Mouse (Mus musculus): Measurements from ENCODE around the gene Zic3.

Gene Zic3

GRCm38 (mm10) chrX:58022400-58022799 is at the start of gene Zic3:
Zic3 (plus strand) TSS chrX:58022700.
- no peak for DNase-seq (ENCODE audit: extremely low spot score)

DNA sequence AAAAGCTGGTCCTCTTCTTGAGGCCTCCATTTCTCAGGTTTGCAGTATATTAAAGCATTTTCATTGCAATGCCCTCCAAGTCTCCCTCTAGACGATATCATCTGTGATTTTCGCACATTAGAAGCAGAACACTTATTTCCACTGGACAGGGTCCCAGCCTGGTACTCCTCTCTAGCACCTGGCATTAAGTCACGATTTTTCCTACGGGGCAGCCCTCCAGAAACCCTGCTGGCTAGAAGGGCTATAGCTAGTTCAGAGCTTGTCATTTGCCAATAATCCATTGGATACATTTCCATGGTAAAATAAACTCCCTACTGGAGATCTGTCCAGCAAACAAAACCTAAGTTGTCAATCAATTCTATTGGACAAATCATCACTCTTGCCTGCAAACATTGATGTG is 40.1 kb upstream of the Zic3 start:
- DNase-seq (ENCODE audit: extremely low spot score) = no peak

DNA sequence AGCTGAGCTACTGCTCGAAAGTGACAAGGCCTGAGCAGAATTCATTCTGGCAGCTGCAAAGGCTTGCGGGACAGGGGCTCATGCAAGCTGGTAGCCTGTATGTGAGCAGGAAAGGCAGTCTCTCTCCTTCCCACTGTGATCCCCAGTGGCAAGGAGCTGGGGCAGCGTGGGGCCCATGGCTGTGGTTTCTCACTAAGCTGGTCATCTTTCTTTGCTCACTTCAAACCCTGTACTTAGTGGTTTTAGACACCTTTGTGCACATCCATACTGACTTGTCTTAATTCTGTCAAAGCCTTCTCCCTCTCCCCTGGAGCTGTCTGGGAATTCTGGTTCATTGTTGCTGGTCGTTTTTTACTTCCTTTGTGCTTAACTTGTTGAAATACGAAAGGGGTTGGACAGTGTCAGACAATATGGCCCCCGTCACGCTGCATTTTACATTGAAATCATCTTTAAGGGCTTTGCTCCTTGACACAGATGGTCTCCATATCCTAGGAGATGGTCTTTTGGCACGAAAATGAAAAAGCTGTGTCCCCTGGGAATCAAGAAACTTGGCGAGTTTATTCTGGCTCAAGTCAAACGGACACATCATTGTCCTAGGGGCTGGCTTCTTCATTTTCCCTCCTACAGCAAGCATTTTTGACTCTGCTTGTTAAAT is 34.9 kb upstream of the Zic3 start:
- peak; percentile 0 for DNase-seq (ENCODE audit: extremely low spot score)

- no peak for DNase-seq (ENCODE audit: extremely low spot score)
Measured at GRCm38 (mm10) chrX:58013391-58013790, 9.1 kb upstream of the Zic3 start.

GRCm38 (mm10) chrX:58014093-58014492 is 8.4 kb upstream of the Zic3 start:
- DNase-seq (ENCODE audit: extremely low spot score) = no peak

DNA sequence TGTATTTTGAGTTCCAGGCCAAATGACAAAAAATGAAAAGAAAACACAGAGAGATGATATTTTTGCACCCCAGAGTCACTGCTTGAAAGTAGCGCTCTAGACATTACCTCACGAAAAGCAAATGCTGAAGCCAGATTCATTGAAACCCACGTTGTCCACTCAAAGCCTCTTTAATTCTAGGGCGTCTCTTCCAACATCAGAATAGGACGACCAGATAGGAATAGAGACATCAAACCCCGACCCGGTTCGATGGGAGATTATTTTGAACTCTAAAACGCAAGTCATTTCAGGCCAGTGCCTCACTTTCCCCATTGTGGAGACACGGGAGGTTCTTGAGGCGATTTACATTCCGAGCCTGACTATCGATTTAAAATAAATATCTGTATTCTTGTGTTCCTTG is 7.7 kb upstream of the Zic3 start:
- DNase-seq (ENCODE audit: extremely low spot score) = no peak

DNA sequence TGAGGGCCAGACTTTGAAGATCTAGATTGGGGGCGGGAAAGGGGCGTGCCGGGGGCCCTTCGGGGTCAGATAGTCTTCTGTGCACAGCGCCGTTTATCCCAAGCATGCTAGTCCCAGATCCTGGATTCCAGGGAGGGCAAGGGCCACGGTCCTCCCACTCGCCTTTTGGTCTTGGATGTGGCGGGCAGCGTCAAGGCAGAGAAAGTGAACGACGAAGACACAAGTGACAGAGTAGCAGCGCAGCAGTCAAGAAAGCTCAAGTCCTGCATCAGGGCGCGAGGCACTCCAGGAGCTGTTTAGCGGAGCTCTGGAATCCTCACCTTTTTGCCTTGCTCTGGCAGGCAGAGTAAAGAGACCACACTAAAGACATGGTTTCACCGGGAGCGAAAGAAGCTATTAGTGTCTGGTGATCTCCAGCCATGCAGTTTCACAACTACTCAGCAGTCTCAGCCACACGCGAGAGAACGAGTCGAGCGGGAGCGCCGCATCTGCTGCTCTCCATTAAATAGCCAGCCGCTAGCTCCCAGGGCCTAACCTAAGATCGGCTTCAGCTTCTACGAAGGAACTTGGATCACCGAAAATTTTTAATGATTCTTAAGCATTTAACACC is 7.1 kb upstream of the Zic3 start:
- peak; percentile 42 for DNase-seq (ENCODE audit: extremely low spot score)

DNA sequence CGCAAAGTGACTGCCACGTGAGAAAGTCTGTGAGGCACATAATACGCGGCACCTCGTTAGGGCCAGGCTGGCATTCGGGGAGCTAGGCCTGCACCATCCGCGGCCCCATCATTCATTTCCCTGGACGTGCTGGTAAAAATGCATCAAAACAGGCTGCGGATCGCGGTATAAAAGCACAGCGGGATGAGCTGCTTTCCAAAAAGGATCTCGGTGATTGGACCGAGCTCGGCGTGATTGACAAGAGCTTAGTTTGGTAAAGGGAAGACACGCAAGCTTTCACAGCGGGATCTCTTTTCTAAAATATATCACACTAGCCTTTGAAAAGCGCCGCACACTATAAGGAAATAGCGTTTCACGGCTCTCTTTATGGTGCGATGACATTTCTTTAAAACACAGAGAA is 3.8 kb upstream of the Zic3 start:
- DNase-seq (ENCODE audit: extremely low spot score) = no peak

- DNase-seq (ENCODE audit: extremely low spot score) = peak; percentile 27
Measured at GRCm38 (mm10) chrX:58019257-58019953, 3.1 kb upstream of the Zic3 start.

DNA sequence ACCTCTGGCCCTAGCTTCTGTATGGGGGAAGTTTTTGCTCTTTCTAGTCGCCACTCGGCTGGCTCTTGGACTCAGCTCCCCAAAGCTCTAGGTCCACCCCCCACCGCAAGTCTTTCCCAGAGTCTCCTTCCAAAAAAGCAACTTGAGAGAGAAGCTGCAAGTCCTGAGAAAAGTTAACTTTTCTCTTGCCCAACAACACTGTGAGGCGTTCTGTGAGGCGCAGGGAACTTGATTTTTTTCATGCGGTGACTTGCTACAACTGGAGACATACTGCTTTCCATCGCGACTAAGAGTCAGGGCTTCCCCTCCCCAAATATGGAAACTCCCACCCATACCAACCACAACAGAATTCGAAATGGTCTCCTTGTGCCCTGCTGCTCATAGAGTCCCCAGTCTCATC is 5.1 kb downstream of the Zic3 start:
- no peak for DNase-seq (ENCODE audit: extremely low spot score)

DNA sequence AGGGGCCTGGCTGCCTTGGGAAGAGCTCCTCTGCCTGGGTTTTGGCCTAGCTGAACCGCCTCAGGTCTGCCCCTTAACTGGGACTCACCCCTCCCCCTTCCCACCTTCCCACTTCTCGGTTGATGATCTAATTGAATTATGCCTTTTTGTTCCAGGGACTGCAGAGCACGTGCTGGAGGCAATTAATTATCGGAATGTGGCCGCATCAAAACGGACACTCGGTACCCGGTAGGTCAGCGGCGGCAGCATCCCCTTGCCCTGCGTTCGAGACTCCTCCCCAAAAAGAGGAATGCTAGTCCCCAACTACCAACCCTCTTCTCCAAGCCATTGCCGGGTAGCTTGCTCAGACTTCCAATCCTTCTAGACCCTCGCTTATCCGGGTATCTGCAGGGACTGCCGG is 5.6 kb downstream of the Zic3 start:
- peak; percentile 25 for DNase-seq (ENCODE audit: extremely low spot score)

- no peak for DNase-seq (ENCODE audit: extremely low spot score)
Measured at GRCm38 (mm10) chrX:58028858-58029257, 6.4 kb downstream of the Zic3 start.

DNA sequence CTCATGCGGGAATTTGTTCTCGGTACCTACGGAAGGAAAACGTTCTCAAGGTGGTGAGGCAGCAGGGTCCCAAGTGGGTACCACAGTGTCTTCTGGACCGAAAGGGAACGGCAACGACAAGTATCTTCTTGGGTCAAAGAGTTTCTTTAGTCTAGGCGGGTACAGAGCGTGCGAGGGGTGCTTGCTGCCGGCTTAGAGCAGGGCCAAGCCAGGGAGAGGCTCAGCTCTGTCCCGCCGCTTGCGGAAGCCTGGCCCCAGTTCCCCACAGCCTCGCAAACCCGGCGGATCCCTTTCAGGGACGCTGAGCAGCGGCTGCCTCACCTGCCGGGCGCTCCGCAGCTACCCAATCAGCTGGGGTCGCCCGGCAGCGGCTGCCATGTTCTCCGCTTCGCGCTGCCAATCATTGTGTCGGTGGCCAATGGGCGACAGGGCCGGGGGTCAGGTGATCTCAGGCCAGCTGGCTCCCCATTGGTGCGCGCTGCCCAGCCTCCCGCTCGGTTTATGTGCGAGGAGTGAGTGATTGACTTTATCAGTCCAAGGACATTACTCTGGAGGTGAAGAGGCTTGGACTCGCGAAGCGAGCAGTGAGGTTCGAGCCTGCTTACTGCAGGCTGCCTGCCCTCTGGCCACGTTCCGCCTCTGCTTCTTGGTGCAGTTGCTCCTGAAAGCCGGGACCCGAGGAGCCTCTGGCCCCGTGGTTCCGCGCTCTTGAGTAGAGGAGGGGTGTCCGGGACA is 7.8 kb downstream of the Zic3 start:
- DNase-seq (ENCODE audit: extremely low spot score) = peak; percentile 74

- DNase-seq (ENCODE audit: extremely low spot score) = no peak
Measured at GRCm38 (mm10) chrX:58030835-58031670, 8.6 kb downstream of the Zic3 start.

DNA sequence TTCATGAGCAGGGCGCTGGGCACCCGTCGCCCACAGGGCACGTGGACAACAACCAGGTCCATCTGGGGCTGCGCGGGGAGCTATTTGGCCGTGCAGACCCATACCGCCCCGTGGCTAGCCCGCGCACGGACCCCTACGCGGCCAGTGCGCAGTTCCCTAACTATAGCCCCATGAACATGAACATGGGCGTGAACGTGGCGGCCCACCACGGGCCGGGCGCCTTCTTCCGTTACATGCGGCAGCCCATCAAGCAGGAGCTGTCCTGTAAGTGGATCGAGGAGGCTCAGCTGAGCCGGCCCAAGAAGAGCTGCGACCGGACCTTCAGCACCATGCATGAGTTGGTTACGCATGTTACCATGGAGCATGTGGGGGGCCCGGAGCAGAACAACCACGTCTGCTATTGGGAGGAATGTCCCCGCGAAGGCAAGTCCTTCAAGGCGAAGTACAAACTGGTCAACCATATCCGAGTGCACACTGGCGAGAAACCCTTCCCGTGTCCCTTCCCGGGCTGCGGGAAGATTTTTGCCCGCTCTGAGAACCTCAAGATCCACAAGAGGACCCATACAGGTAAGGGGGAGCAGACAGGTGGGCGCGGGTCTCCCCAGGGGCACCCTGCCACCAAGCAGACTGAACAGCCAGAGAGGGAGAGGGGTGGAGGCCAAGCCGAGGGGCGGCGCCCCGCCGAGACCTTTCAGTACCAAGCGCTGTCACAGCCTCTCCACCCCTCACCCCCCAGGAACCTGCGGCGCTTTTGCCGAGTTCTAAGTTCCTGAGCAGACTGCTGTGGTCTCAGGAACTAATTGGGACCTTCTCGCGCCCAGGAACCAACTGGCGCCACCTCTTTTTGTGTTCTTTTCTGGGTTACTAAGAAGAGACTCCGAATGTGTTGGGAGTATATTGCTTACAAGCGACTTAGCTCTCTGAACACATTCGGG is 9.4 kb downstream of the Zic3 start:
- peak; percentile 43 for DNase-seq (ENCODE audit: extremely low spot score)

GRCm38 (mm10) chrX:58032622-58033021 is 10.1 kb downstream of the Zic3 start:
- DNase-seq (ENCODE audit: extremely low spot score) = no peak

DNA sequence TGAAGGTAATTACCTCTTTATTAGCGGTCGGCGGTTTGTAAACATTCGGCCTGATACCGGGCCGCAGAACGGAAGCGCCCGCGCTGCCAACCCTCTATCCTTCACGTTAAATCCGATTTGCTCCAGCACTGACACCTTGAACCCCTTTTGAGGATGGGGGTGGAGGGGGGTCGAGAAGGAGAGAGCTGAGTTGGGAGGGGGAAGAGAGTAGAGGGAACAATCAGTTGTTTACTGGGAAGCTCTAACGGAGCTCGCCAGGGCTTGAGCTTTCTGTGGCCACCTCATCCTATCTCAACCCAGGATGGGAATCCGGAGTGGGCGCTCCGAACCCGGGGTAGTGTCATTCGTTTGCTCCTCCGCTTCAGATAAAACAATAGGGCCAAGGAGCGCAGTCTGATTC is 11.0 kb downstream of the Zic3 start:
- DNase-seq (ENCODE audit: extremely low spot score) = no peak

DNA sequence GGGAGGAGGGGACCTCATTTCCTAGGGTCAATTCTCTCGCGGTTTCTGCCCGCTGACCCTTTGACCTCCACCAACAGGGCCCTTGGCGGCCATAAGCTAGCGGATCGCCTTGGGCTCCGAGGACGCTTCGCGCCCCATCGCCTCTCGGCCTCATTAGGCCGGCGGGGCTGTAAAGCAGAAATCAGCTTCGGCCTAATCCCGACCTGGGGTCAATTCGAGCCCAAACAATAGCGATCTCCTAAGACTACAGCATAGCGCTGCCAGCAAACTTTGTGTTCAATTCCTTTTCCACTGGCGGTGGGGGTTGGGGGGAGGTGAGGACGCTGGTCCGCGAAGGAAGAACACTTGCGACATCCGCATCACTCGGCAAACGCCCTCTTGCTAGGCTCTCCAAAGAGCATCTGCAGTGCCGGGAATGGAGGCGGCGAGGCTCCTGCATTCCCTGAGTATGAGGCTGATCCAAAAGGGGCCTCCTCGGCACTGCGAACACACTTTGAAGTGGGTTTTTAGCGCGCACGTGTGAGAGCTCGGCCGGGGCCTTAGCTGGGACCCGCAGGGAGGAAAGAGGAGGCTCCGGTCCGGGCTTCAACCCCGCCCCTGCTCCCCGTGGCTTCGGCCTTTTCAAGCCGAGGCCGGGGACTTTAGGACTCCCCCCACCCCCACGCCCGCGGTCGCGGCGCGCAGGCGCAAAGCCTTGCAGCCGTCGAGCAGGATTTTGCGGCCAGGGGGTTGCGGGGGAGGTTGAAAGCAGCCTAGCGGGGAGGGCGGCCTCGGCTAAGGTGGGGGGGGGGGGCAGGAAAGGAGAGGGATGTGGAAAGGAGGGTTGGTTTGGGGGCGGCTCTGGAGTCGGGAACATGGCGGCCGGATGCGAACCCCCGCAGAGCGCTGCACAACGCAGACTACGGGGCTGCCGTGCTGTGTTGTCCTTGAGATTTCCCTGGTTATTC is 15.8 kb downstream of the Zic3 start:
- peak; percentile 67 for DNase-seq (ENCODE audit: extremely low spot score)

DNA sequence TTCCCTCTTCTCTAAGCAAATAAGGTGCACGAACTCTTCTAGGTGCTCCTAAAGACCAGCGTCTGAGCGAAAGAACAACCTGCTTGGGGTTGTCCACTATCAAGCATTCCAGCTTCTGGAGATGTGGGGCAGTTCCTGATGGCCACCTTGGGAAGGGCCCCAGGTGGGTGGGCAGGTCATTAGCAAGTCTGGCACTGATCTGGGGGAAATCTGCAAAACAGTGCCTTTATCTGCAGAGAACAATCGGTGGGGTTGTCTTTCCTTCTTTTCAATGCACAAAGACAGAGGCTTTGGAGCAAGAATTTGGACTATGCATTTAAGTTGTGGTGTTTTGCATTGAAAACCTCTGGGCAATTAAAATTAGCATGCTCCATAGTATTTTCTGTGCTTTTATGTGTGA is 17.2 kb downstream of the Zic3 start:
- no peak for DNase-seq (ENCODE audit: extremely low spot score)
